Mouse (Mus musculus) embryonic facial prominence, embryonic 15.5 days (tissue): Measurements from ENCODE around the gene Pitpnm1. TPM values are rescaled to one million over a fixed set of nuclear protein-coding genes. Genes with fewer than 3 reads are reported as not detected.

Experiments used
- ATAC-seq: fragments of 200-750 bp; cut with Nextera tagmentation; 2 replicates; pipeline ENCODE4 v1.8.0; 2017; ENCODE audit warnings: low read depth, moderate TSS enrichment; ENCODE audit not compliant: insufficient number of reproducible peaks, low FRiP score, low TSS enrichment
- H3K27ac ChIP-seq: fragments of 300-500 bp; sonication (generic); replicated peaks from 2 replicates; pipeline ENCODE4 v1.5.1; 2015; ENCODE audit warnings: mild to moderate bottlenecking, inconsistent platforms
- H3K27me3 ChIP-seq: fragments of 300-500 bp; sonication (generic); 2 replicates; pipeline ENCODE4 v1.6.1; 2015; ENCODE audit warnings: inconsistent platforms
- H3K36me3 ChIP-seq: fragments of 300-500 bp; sonication (generic); 2 replicates; pipeline ENCODE4 v1.6.1; 2015; ENCODE audit warnings: mild to moderate bottlenecking, inconsistent platforms
- H3K4me1 ChIP-seq: fragments of 300-500 bp; sonication (generic); 2 replicates; pipeline ENCODE4 v1.6.1; 2015; ENCODE audit warnings: inconsistent platforms
- H3K4me2 ChIP-seq: fragments of 300-500 bp; sonication (generic); replicated peaks from 2 replicates; pipeline ENCODE4 v1.6.1; 2015; ENCODE audit warnings: mild to moderate bottlenecking, inconsistent platforms
- H3K4me3 ChIP-seq: fragments of 300-500 bp; sonication (generic); replicated peaks from 2 replicates; pipeline ENCODE4 v1.5.1; 2015; ENCODE audit warnings: mild to moderate bottlenecking, inconsistent platforms
- H3K9ac ChIP-seq: fragments of 300-500 bp; sonication (generic); 2 replicates; pipeline ENCODE4 v1.6.1; 2015; ENCODE audit warnings: inconsistent platforms
- H3K9me3 ChIP-seq: fragments of 300-500 bp; sonication (generic); replicated peaks from 2 replicates; pipeline ENCODE4 v1.6.1; 2016; ENCODE audit warnings: inconsistent platforms
- WGBS: fragments of 180-500 bp; shearing (Covaris S2); methylation state at CpG from one replicate; pipeline ENCODE4 v1.1.7; 2015; 5-methylcytosine and 5-hydroxymethylcytosine counted together
- polyA plus RNA-seq: library from polyadenylated mRNA; unstranded; fragments of >200 nt; fragmentation: Nextera tagmentation; extraction: Ambion mirVana; gene quantifications from 2 replicates; pipeline ENCODE4 v1.2.1, GENCODE M21; 2015

Gene Pitpnm1
- polyA plus RNA-seq, 1 experiment from 2014 or later: 9.7 TPM

- H3K9me3 ChIP-seq: no peaks in the 10 kb centered on the region
- H3K9ac ChIP-seq: no peak overlapping the region
- H3K4me2 ChIP-seq: no peak overlapping the region
- no peaks in the 10 kb centered on the region for H3K36me3 ChIP-seq
- H3K27ac ChIP-seq: no peak overlapping the region
- WGBS: 63% methylated on average over 16 of the region's 16 CpGs
- ATAC-seq: no peak
- no peaks in the 10 kb centered on the region for H3K27me3 ChIP-seq
- H3K4me1 ChIP-seq: peaks cover 17% of the 10 kb centered on the region
- H3K4me3 ChIP-seq: no peak overlapping the region
Measured at GRCm38 (mm10) chr19:4144550-4145498, 45.0 kb downstream of the Pitpnm1 start.

GRCm38 (mm10) chr19:4145936-4146335, 46.1 kb downstream of the Pitpnm1 start:
- no peaks in the 10 kb centered on the region for H3K27me3 ChIP-seq
- no peak overlapping the region for H3K4me2 ChIP-seq
- no peak overlapping the region for H3K27ac ChIP-seq
- WGBS: 92% methylated on average over 5 of the region's 5 CpGs
- ATAC-seq: no peak
- peaks cover 11% of the 10 kb centered on the region for H3K36me3 ChIP-seq
- no peak overlapping the region for H3K9ac ChIP-seq
- no peak overlapping the region for H3K4me3 ChIP-seq
- peaks cover 22% of the 10 kb centered on the region for H3K4me1 ChIP-seq
- no peaks in the 10 kb centered on the region for H3K9me3 ChIP-seq

- no peak overlapping the region for H3K27ac ChIP-seq
- H3K36me3 ChIP-seq: peaks cover 16% of the 10 kb centered on the region
- WGBS: 59% methylated on average over 12 of the region's 12 CpGs
- H3K27me3 ChIP-seq: no peaks in the 10 kb centered on the region
- no peak overlapping the region for H3K9ac ChIP-seq
- no peak overlapping the region for H3K4me2 ChIP-seq
- H3K4me3 ChIP-seq: no peak overlapping the region
- H3K9me3 ChIP-seq: no peaks in the 10 kb centered on the region
- ATAC-seq: no peak
- H3K4me1 ChIP-seq: peaks cover 22% of the 10 kb centered on the region
Measured at GRCm38 (mm10) chr19:4146366-4147021, 46.7 kb downstream of the Pitpnm1 start.

- no peak overlapping the region for H3K9ac ChIP-seq
- no peak overlapping the region for H3K4me2 ChIP-seq
- H3K36me3 ChIP-seq: peaks cover 20% of the 10 kb centered on the region
- WGBS: 36% methylated on average over 3 of the region's 3 CpGs
- no peak overlapping the region for H3K27ac ChIP-seq
- no peak overlapping the region for H3K4me3 ChIP-seq
- ATAC-seq: no peak
- H3K9me3 ChIP-seq: no peaks in the 10 kb centered on the region
- H3K4me1 ChIP-seq: peaks cover 22% of the 10 kb centered on the region
- no peaks in the 10 kb centered on the region for H3K27me3 ChIP-seq
Measured at GRCm38 (mm10) chr19:4147022-4147405, 47.2 kb downstream of the Pitpnm1 start.

- H3K27ac ChIP-seq: peak overlapping the region; percentile 71
- ATAC-seq: no peak
- peak overlapping the region; percentile 85 for H3K4me2 ChIP-seq
- peaks cover 28% of the 10 kb centered on the region for H3K36me3 ChIP-seq
- peak overlapping the region; percentile 90 for H3K9ac ChIP-seq
- 35% methylated on average over 9 of the region's 9 CpGs for WGBS
- no peaks in the 10 kb centered on the region for H3K27me3 ChIP-seq
- H3K4me1 ChIP-seq: peaks cover 22% of the 10 kb centered on the region
- no peaks in the 10 kb centered on the region for H3K9me3 ChIP-seq
- H3K4me3 ChIP-seq: peak overlapping the region; percentile 95
Measured at GRCm38 (mm10) chr19:4147782-4148490, 48.1 kb downstream of the Pitpnm1 start.

- ATAC-seq: peak; percentile 94
- WGBS: under 1% methylated on average over 33 of the region's 33 CpGs
- no peaks in the 10 kb centered on the region for H3K9me3 ChIP-seq
- H3K36me3 ChIP-seq: peaks cover 33% of the 10 kb centered on the region
- H3K4me3 ChIP-seq: peak within 1 kb of the TSS; percentile 95
- peak within 1 kb of the TSS; percentile 90 for H3K9ac ChIP-seq
- H3K4me2 ChIP-seq: peak within 1 kb of the TSS; percentile 85
- no peaks in the 10 kb centered on the region for H3K27me3 ChIP-seq
- H3K27ac ChIP-seq: peak within 1 kb of the TSS; percentile 80
- H3K4me1 ChIP-seq: peaks cover 22% of the 10 kb centered on the region
Measured at GRCm38 (mm10) chr19:4148491-4148806, 48.7 kb downstream of the Pitpnm1 start, which contains the start of gene Coro1b. Coro1b (plus strand) TSS chr19:4148619.

GRCm38 (mm10) chr19:4148819-4149218, 49.0 kb downstream of the Pitpnm1 start:
- Histone ChIP-seq H3K9me3 (no peaks in the 10 kb centered on the region), H3K36me3 (peaks cover 36% of the 10 kb centered on the region), H3K27me3 (no peaks in the 10 kb centered on the region), H3K9ac (peak overlapping the region; percentile 90), H3K4me2 (peak overlapping the region; percentile 85), H3K4me3 (peak overlapping the region; percentile 95), H3K4me1 (peaks cover 22% of the 10 kb centered on the region), H3K27ac (peak overlapping the region; percentile 80)
- 3% methylated on average over 6 of the region's 8 CpGs for WGBS
- no peak; the same call in 1 of the 2 replicates for ATAC-seq

- Histone ChIP-seq H3K27me3 (no peaks in the 10 kb centered on the region), H3K9ac (peak overlapping the region; percentile 90), H3K27ac (no peak overlapping the region), H3K36me3 (peaks cover 36% of the 10 kb centered on the region), H3K4me3 (peak overlapping the region; percentile 95), H3K9me3 (no peaks in the 10 kb centered on the region), H3K4me1 (peaks cover 22% of the 10 kb centered on the region), H3K4me2 (peak overlapping the region; percentile 85)
- 82% methylated on average over 11 of the region's 11 CpGs for WGBS
- ATAC-seq: no peak
Measured at GRCm38 (mm10) chr19:4149283-4149682, 49.5 kb downstream of the Pitpnm1 start.

GRCm38 (mm10) chr19:4149764-4150461, 50.1 kb downstream of the Pitpnm1 start:
- H3K9ac ChIP-seq: no peak overlapping the region
- H3K36me3 ChIP-seq: peaks cover 36% of the 10 kb centered on the region
- no peaks in the 10 kb centered on the region for H3K27me3 ChIP-seq
- peak overlapping the region; percentile 95 for H3K4me3 ChIP-seq
- H3K27ac ChIP-seq: no peak overlapping the region
- no peaks in the 10 kb centered on the region for H3K9me3 ChIP-seq
- 91% methylated on average over 17 of the region's 17 CpGs for WGBS
- ATAC-seq: no peak
- H3K4me1 ChIP-seq: peaks cover 22% of the 10 kb centered on the region
- peak overlapping the region; percentile 85 for H3K4me2 ChIP-seq

GRCm38 (mm10) chr19:4150567-4151487, 51.0 kb downstream of the Pitpnm1 start:
- peaks cover 40% of the 10 kb centered on the region for H3K36me3 ChIP-seq
- H3K27me3 ChIP-seq: no peaks in the 10 kb centered on the region
- no peak for ATAC-seq
- WGBS: 89% methylated on average over 22 of the region's 22 CpGs
- H3K4me3 ChIP-seq: no peak overlapping the region
- H3K9me3 ChIP-seq: no peaks in the 10 kb centered on the region
- H3K4me1 ChIP-seq: peaks cover 22% of the 10 kb centered on the region
- H3K9ac ChIP-seq: no peak overlapping the region
- no peak overlapping the region for H3K27ac ChIP-seq
- no peak overlapping the region for H3K4me2 ChIP-seq
